Mouse (Mus musculus): ENCODE data around the gene Cpsf6. TPM values are rescaled to one million over a fixed set of nuclear protein-coding genes. Genes with fewer than 3 reads are reported as not detected.
"Not testable (repeated sequence)": the region's sequence is repeated elsewhere in the genome, so short reads cannot be mapped to it uniquely, and the experiment has no call there.

Cpsf6 gene
- total RNA-seq, 2 experiments from 2014 or later: 55.7 to 61.6 TPM

- DNase-seq; intact Hi-C loops (cut with DNase I): not testable (repeated sequence)
These were observed 8.3 kb upstream of the Cpsf6 start for GRCm38 (mm10) chr10:117387961-117388636.

GRCm38 (mm10) chr10:117386981-117387380, 7.2 kb upstream of the Cpsf6 start:
- no peak for DNase-seq
- intact Hi-C loops (cut with DNase I): no loop called here

- DNase-seq: no peak
- intact Hi-C loops (cut with DNase I): no loop called here
These were observed 6.4 kb upstream of the Cpsf6 start for GRCm38 (mm10) chr10:117386261-117386660.

- no peak for DNase-seq
- intact Hi-C loops (cut with DNase I): no loop called here
These were observed 5.6 kb upstream of the Cpsf6 start for GRCm38 (mm10) chr10:117385431-117385830.

GRCm38 (mm10) chr10:117385086-117385430, 5.2 kb upstream of the Cpsf6 start:
- DNase-seq: no peak
- intact Hi-C loops (cut with DNase I): no loop called here

GRCm38 (mm10) chr10:117384386-117385085, 4.7 kb upstream of the Cpsf6 start:
- no peak for DNase-seq
- intact Hi-C loops (cut with DNase I): no loop called here

GRCm38 (mm10) chr10:117383941-117384340, 4.1 kb upstream of the Cpsf6 start:
- intact Hi-C loops (cut with DNase I): no loop called here

GRCm38 (mm10) chr10:117382996-117383550, 3.3 kb upstream of the Cpsf6 start:
- no peak for DNase-seq
- intact Hi-C loops (cut with DNase I): no loop called here

More at GRCm38 (mm10) chr10:117383941-117384340, 4.1 kb upstream of the Cpsf6 start:
- no peak for DNase-seq

- no peak for DNase-seq
- intact Hi-C loops (cut with DNase I): no loop called here
These were observed 2.3 kb upstream of the Cpsf6 start for GRCm38 (mm10) chr10:117382146-117382545.

GRCm38 (mm10) chr10:117380721-117381570, 1.1 kb upstream of the Cpsf6 start:
- intact Hi-C loops (cut with DNase I): no loop called here
- no peak for DNase-seq

- DNase-seq: no peak
- intact Hi-C loops (cut with DNase I): no loop called here
These were observed 374 bp downstream of the Cpsf6 start for GRCm38 (mm10) chr10:117379441-117379840.

GRCm38 (mm10) chr10:117378642-117379041, 1.2 kb downstream of the Cpsf6 start:
- DNase-seq: no peak
- intact Hi-C loops (cut with DNase I): no loop called here

- intact Hi-C loops (cut with DNase I): no loop called here
- no peak for DNase-seq
These were observed 1.6 kb downstream of the Cpsf6 start for GRCm38 (mm10) chr10:117378291-117378555.

GRCm38 (mm10) chr10:117377431-117378290, 2.2 kb downstream of the Cpsf6 start:
- DNase-seq: no peak
- intact Hi-C loops (cut with DNase I): loop anchor here (2.0 kb wide), 1 partner anchor 13 kb away; no protein-coding TSS in a partner anchor

- intact Hi-C loops (cut with DNase I): loop anchor here (2.0 kb wide), 1 partner anchor 14 kb away; no protein-coding TSS in a partner anchor
- DNase-seq: peak; percentile 97
These were observed 3.1 kb downstream of the Cpsf6 start for GRCm38 (mm10) chr10:117376580-117377189.

- intact Hi-C loops (cut with DNase I): loop anchor here (2.0 kb wide), 1 partner anchor 15 kb away; no protein-coding TSS in a partner anchor
These were observed 3.8 kb downstream of the Cpsf6 start for GRCm38 (mm10) chr10:117375841-117376579.

GRCm38 (mm10) chr10:117375163-117375562, 4.7 kb downstream of the Cpsf6 start:
- intact Hi-C loops (cut with DNase I): no loop called here
- no peak for DNase-seq

More at GRCm38 (mm10) chr10:117375841-117376579, 3.8 kb downstream of the Cpsf6 start:
- peak; percentile 71 to 74 for DNase-seq

GRCm38 (mm10) chr10:117363106-117363505, 16.7 kb downstream of the Cpsf6 start:
- intact Hi-C loops (cut with DNase I): loop anchor here (1.0 to 10.0 kb wide), 3 partner anchors 39 to 312 kb away; no protein-coding TSS in a partner anchor
- peak; percentile 49 to 80 for DNase-seq

- no peak for DNase-seq
- intact Hi-C loops (cut with DNase I): no loop called here
These were observed 20.9 kb downstream of the Cpsf6 start for GRCm38 (mm10) chr10:117358891-117359290.
